Mouse (Mus musculus) midbrain, embryonic 15.5 days (tissue): ENCODE data around the gene Fam208a. TPM values are rescaled to one million over a fixed set of nuclear protein-coding genes. Genes with fewer than 3 reads are reported as not detected.

ENCODE experiments used
- ATAC-seq: fragments of 200-750 bp; cut with Nextera tagmentation; replicated peaks from 2 replicates; pipeline ENCODE4 v1.8.0; 2017; ENCODE audit warnings: moderate TSS enrichment
- H3K27ac ChIP-seq: fragments of 300-500 bp; sonication (generic); 2 replicates; pipeline ENCODE4 v1.5.1; 2015; ENCODE audit warnings: mild to moderate bottlenecking, inconsistent platforms
- H3K27me3 ChIP-seq: fragments of 300-500 bp; sonication (generic); replicated peaks from 2 replicates; pipeline ENCODE4 v1.6.1; 2015; ENCODE audit warnings: inconsistent platforms
- H3K36me3 ChIP-seq: fragments of 300-500 bp; sonication (generic); replicated peaks from 2 replicates; pipeline ENCODE4 v1.6.1; 2015; ENCODE audit warnings: inconsistent platforms
- H3K4me1 ChIP-seq: fragments of 300-500 bp; sonication (generic); 2 replicates; pipeline ENCODE4 v1.6.1; 2015; ENCODE audit warnings: inconsistent platforms
- H3K4me2 ChIP-seq: fragments of 300-500 bp; sonication (generic); 2 replicates; pipeline ENCODE4 v1.6.1; 2015; ENCODE audit warnings: inconsistent platforms, mild to moderate bottlenecking, moderate library complexity
- H3K4me3 ChIP-seq: fragments of 300-500 bp; sonication (generic); 2 replicates; pipeline ENCODE4 v1.5.1; 2015; ENCODE audit warnings: mild to moderate bottlenecking, inconsistent platforms
- H3K9ac ChIP-seq: fragments of 300-500 bp; sonication (generic); 2 replicates; pipeline ENCODE4 v1.6.1; 2015; ENCODE audit warnings: mild to moderate bottlenecking, inconsistent platforms
- H3K9me3 ChIP-seq: fragments of 300-500 bp; sonication (generic); 2 replicates; pipeline ENCODE4 v1.6.1; 2016; ENCODE audit warnings: inconsistent platforms
- WGBS: fragments of 180-500 bp; shearing (Covaris S2); methylation state at CpG from one replicate; pipeline ENCODE4 v1.1.7; 2015; ENCODE audit warnings: mixed read lengths; 5-methylcytosine and 5-hydroxymethylcytosine counted together
- polyA plus RNA-seq: library from polyadenylated mRNA; unstranded; fragments of >200 nt; fragmentation: Nextera tagmentation; extraction: Ambion mirVana; gene quantifications from 2 replicates; pipeline ENCODE4 v1.2.1, GENCODE M21; 2015

Gene Fam208a
- 16.7 and 18.6 TPM in 2 replicates for polyA plus RNA-seq

DNA sequence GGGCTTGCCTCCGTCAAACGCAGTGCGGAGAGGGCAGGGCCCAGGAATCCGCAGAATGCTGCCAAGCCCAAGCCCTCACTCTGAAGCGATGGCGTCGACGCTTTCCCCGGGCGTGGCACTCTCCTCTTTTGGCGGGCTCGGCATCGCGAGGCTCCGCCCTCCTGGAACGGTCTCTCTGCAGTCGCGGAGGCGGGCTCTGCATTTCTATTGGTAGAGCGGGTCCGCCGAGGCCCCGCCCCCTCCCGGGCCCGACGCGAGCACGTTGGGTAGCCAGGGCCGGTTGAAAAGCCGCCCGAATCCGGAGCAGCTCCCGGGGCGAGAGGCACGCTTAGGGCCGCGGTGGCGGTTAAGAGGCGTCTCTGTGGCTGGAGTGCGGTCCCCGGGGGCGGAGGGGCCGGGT, at the start of gene Fam208a:
TSS of gene Fam208a (plus strand) at position 262 of the 400 bp plus-strand sequence.
- Histone ChIP-seq H3K27me3 (no peaks in the 10 kb centered on the region), H3K4me1 (peaks cover 8% of the 10 kb centered on the region), H3K9ac (peak within 1 kb of the TSS; percentile 74), H3K36me3 (peaks cover 4% of the 10 kb centered on the region), H3K4me3 (peak within 1 kb of the TSS; percentile 79), H3K4me2 (peak within 1 kb of the TSS; percentile 84), H3K27ac (peak within 1 kb of the TSS; percentile 100), H3K9me3 (0 out of 2 replicates have a peak, but pooled peaks cover 3% of the 10 kb centered on the region)
- 1% methylated on average over 43 of the region's 43 CpGs for WGBS
- peak; percentile 98 for ATAC-seq

DNA sequence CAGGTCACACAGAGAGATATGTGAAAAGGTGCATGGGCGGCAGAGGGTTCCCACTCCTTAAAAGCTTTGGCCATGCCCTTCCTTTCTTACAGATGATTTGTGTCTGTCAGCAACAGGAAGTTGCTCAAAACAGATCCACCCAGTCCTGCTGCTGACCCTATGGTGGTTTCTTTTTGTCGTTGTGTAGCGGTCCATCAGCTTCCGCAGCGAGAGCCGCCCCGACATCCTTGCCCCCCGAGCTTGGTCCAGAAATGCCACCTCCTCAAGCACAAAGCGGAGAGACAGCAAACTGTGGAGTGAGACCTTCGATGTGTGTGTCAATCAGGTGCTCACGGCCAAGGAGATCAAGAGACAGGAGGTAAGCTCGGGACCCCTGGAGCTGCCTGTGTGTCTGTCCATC, 49.2 kb upstream of the Fam208a start:
- 84% methylated on average over 12 of the region's 12 CpGs for WGBS
- Histone ChIP-seq H3K36me3 (no peaks in the 10 kb centered on the region), H3K9me3 (no peaks in the 10 kb centered on the region), H3K9ac (no peak overlapping the region), H3K4me1 (no peaks in the 10 kb centered on the region), H3K4me3 (no peak overlapping the region), H3K27me3 (no peaks in the 10 kb centered on the region), H3K4me2 (no peak overlapping the region), H3K27ac (no peak overlapping the region)
- ATAC-seq, result no peak

DNA sequence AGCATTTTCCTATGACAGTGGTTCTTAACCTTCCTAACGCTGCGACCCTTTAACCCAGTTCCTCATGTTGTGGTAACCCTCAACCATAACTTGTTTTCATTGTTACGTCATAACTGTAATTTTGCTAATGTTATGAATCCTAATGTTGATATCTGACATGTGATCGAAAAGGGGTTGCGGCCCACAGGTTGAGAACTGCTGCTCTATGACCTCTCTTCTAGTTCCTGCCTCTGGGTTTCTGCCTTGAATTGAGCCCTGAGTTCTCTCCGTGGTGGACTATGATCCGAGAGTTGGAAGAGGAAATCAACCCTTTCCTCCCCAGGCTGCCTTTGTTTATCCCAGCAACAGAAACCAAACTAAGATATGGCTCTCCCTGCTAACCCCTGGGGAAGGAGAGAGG, 47.2 kb upstream of the Fam208a start:
- no peak overlapping the region for H3K27ac ChIP-seq
- no peak overlapping the region for H3K9ac ChIP-seq
- H3K36me3 ChIP-seq, result no peaks in the 10 kb centered on the region
- WGBS, result 89% methylated on average over 7 of the region's 7 CpGs
- no peaks in the 10 kb centered on the region for H3K4me1 ChIP-seq
- H3K4me3 ChIP-seq, result no peak overlapping the region
- no peaks in the 10 kb centered on the region for H3K27me3 ChIP-seq
- no peak overlapping the region for H3K4me2 ChIP-seq
- no peaks in the 10 kb centered on the region for H3K9me3 ChIP-seq
- ATAC-seq, result no peak

DNA sequence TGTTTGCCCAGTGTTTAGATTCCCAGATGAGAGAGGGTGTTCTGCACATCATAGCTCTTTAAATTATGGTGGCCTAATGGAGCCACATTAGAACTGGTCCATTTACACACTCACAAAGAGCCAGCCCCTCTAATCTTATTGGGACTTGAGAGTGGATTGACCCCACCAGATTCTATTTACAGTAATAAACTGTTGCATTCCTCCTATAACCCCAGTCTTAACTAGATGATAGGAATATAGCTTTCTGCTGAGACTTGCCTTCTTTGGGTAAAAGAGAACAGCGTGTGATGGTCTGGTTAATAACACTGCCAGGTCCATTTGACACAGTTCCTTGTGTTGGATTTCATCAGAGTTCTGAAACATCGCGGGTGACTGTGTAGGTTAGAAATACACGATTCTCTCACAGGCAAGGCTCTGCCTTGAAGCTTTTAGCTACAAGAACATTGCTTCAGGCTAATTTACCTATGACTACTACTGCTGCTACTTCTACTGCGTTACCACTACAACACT, 45.3 kb upstream of the Fam208a start:
- no peak overlapping the region for H3K4me2 ChIP-seq
- H3K9ac ChIP-seq, result no peak overlapping the region
- H3K4me3 ChIP-seq, result no peak overlapping the region
- no peaks in the 10 kb centered on the region for H3K4me1 ChIP-seq
- no peak overlapping the region for H3K27ac ChIP-seq
- no peaks in the 10 kb centered on the region for H3K9me3 ChIP-seq
- no peak for ATAC-seq
- WGBS, result 89% methylated on average over 5 of the region's 5 CpGs
- H3K27me3 ChIP-seq, result no peaks in the 10 kb centered on the region
- no peaks in the 10 kb centered on the region for H3K36me3 ChIP-seq

DNA sequence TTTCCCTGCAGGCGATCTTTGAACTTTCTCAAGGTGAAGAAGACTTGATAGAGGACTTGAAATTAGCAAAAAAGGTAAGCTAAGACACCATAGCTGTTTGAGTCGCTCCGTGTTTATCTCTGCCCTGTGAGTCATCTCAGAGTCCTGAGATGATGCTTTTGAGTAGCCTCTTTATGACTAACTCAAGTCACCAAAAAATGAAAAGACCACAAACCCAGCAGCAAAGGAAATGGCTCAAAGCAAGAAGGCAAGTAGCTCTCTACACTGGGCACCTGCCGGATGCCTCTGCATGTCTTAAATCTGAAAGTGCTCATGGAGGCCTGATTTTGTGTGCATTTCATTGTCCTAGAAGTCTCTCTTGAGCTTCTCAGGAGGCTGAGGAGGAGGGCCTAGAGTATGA, 44.5 kb upstream of the Fam208a start:
- 92% methylated on average over 4 of the region's 4 CpGs for WGBS
- no peak overlapping the region for H3K27ac ChIP-seq

DNA sequence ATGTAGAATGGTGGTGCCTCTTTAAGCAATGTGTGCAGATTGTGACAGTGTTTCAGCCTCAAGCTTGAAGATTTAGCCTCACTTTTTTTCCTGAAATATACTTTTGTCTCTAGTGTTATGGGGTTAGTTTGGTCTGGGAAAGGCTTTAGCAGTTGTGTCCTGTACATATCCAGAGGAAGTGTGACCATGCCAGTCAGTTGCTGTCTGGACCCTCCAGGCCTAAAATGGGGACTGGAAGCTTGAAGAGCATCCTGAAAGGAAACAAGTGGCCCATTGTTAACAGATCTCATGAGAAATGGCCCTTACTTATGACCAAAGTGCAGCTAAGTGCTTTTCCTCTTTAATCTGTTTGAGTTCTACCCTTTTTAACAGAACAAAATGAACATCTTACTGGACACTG, 40.0 kb upstream of the Fam208a start:
- Histone ChIP-seq H3K9ac (no peak overlapping the region), H3K4me1 (no peaks in the 10 kb centered on the region), H3K27me3 (no peaks in the 10 kb centered on the region), H3K36me3 (no peaks in the 10 kb centered on the region), H3K4me2 (no peak overlapping the region), H3K9me3 (no peaks in the 10 kb centered on the region), H3K27ac (no peak overlapping the region), H3K4me3 (no peak overlapping the region)
- ATAC-seq, result no peak

More for the DNA sequence above, 44.5 kb upstream of the Fam208a start:
- Histone ChIP-seq H3K4me3 (no peak overlapping the region), H3K36me3 (no peaks in the 10 kb centered on the region), H3K4me1 (no peaks in the 10 kb centered on the region), H3K4me2 (no peak overlapping the region), H3K9ac (no peak overlapping the region), H3K27me3 (no peaks in the 10 kb centered on the region), H3K9me3 (no peaks in the 10 kb centered on the region)
- ATAC-seq, result no peak

DNA sequence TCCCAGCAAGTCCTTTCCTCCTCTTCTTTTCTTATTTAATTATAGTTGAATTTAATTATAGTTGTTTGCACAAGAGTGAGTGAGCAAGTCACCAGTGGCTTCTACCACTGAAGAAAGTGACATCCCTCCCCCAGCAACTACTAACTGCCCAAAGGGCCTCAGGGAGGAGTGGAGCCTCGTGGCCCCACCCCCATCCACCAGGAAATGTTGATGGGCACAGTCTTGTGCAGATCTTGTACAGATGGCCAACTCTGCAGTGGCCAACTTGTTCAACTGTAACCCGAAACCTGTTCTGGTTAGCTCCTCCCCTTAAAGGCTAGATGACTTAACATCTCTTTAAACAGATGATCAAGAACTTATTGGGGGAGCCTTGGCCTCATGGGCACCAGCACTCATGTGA, 38.9 kb upstream of the Fam208a start:
- Histone ChIP-seq H3K36me3 (no peaks in the 10 kb centered on the region), H3K9me3 (no peaks in the 10 kb centered on the region), H3K9ac (no peak overlapping the region), H3K4me3 (no peak overlapping the region), H3K4me2 (no peak overlapping the region), H3K27me3 (no peaks in the 10 kb centered on the region), H3K4me1 (no peaks in the 10 kb centered on the region), H3K27ac (no peak overlapping the region)
- ATAC-seq, result no peak
- WGBS, result 79% methylated on average over 2 of the region's 2 CpGs

DNA sequence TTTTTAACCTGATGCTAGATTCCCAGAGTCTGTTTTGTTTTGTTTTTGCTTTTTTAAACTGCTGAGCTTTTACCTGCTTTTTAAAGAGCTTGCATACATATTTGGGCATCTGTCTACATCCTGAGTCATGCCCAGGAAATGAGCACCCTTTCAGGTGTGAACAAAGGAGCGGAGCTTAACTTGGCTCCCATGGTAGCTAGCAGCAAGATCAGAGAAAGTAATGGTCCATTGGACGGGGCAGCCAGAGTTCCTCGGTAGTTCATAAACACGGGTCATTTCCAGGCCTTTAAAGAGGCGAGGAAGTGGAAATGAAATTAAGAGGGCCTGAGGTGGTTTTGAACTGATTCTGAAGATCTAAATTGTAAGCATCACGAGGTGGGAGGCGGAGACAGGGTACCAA, 38.0 kb upstream of the Fam208a start:
- no peak for ATAC-seq
- H3K9ac ChIP-seq, result no peak overlapping the region
- no peak overlapping the region for H3K27ac ChIP-seq
- no peak overlapping the region for H3K4me3 ChIP-seq
- 42% methylated on average over 7 of the region's 7 CpGs for WGBS
- no peaks in the 10 kb centered on the region for H3K27me3 ChIP-seq
- no peaks in the 10 kb centered on the region for H3K9me3 ChIP-seq
- no peaks in the 10 kb centered on the region for H3K4me1 ChIP-seq
- H3K36me3 ChIP-seq, result no peaks in the 10 kb centered on the region
- H3K4me2 ChIP-seq, result no peak overlapping the region

DNA sequence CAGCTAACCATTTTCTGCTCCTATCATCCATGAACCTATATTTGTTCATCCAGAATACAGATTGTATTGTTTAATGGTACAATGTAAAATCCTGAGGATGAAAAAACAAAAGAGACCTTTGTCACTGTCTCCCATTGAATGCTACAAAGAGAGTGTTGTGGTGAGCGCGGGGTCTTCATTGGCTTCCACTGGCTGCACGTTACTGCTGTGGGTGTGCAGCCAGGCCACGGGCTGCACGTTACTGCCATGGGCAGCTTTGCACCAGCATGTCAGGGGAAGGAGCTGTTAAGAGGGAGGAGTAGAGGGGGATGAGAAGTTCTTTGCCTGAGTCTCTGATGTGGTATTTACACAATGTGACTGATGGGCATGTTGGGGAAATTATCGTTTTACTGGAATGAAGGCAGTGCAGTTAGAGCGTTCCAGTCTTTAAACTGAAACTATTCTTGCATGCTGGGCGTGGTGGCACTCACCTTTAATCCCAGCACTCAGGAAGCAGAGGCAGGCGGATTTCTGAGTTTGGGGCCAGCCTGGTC, 36.8 kb upstream of the Fam208a start:
- Histone ChIP-seq H3K27me3 (no peaks in the 10 kb centered on the region), H3K4me1 (no peaks in the 10 kb centered on the region), H3K4me2 (no peak overlapping the region), H3K9me3 (no peaks in the 10 kb centered on the region), H3K27ac (no peak overlapping the region), H3K9ac (no peak overlapping the region), H3K4me3 (no peak overlapping the region), H3K36me3 (no peaks in the 10 kb centered on the region)
- ATAC-seq, result no peak
- WGBS, result 80% methylated on average over 9 of the region's 9 CpGs

DNA sequence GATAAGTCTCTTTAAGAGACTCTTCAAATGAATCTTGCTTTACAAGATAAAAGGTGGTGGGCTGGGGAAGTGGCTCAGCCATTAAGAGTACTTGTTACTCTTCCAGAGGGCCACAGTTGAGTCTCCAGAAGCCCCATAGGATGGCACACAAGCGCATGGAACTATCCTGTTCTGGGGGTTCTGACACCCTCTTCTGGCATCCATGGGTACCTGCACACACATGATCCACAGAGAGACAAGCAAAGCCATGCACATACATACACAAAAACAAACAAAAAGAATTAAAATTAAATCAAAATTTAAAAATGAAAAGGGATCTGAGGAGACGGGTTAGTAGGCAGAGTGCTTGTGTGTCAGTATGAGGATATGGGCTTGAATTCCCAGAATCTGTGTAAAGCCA, 36.0 kb upstream of the Fam208a start:
- no peak for ATAC-seq
- 93% methylated on average over 2 of the region's 2 CpGs for WGBS

DNA sequence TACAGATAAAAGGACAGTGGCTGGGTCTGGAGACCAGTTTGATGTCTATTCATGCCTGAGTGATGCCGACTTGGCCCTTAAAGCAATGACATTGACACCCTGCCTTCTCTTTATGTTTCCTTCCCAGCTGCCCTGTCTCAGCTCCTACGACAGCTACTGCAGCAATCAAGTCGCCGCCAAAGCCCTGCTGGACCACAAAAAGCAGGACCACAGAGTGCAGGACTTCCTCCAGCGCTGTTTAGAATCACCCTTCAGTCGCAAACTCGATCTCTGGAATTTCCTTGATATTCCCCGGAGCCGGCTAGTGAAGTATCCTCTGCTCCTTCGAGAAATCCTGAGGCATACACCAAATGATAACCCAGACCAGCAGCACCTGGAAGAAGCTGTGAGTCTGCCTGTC, 34.8 kb upstream of the Fam208a start:
- no peaks in the 10 kb centered on the region for H3K9me3 ChIP-seq
- 78% methylated on average over 10 of the region's 10 CpGs for WGBS
- no peak overlapping the region for H3K9ac ChIP-seq

More for the DNA sequence above, 36.0 kb upstream of the Fam208a start:
- Histone ChIP-seq H3K4me3 (no peak overlapping the region), H3K9me3 (no peaks in the 10 kb centered on the region), H3K4me1 (no peaks in the 10 kb centered on the region), H3K36me3 (no peaks in the 10 kb centered on the region), H3K27me3 (no peaks in the 10 kb centered on the region), H3K9ac (no peak overlapping the region), H3K4me2 (no peak overlapping the region), H3K27ac (no peak overlapping the region)

DNA sequence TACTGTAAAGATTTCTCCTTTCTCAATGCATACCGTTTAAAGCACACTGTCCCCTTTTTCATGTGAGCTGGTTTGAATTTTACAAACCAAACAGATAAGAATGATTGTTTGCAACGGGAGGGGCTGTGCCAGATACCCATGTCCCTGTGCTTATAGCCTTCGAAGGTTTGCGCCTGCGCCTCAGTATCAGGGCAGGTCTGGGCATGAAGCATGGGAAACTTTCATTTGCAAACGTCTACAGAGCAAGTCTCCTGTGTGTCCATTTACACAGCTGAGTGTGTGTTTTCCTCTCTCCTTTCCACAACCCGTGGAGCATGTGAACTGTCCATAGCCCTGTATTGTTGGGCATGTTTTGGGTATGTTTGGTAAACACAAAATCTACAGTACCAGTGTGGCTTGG, 32.2 kb upstream of the Fam208a start:
- H3K4me1 ChIP-seq, result no peaks in the 10 kb centered on the region
- no peak overlapping the region for H3K4me2 ChIP-seq
- H3K27ac ChIP-seq, result no peak overlapping the region
- 84% methylated on average over 7 of the region's 7 CpGs for WGBS
- no peak for ATAC-seq
- no peaks in the 10 kb centered on the region for H3K27me3 ChIP-seq
- H3K9ac ChIP-seq, result no peak overlapping the region
- no peaks in the 10 kb centered on the region for H3K36me3 ChIP-seq
- H3K9me3 ChIP-seq, result no peaks in the 10 kb centered on the region
- H3K4me3 ChIP-seq, result no peak overlapping the region

More for the DNA sequence above, 34.8 kb upstream of the Fam208a start:
- H3K27ac ChIP-seq, result no peak overlapping the region
- H3K4me1 ChIP-seq, result no peaks in the 10 kb centered on the region
- no peak overlapping the region for H3K4me2 ChIP-seq
- no peak overlapping the region for H3K4me3 ChIP-seq
- no peaks in the 10 kb centered on the region for H3K27me3 ChIP-seq
- ATAC-seq, result no peak
- no peaks in the 10 kb centered on the region for H3K36me3 ChIP-seq

DNA sequence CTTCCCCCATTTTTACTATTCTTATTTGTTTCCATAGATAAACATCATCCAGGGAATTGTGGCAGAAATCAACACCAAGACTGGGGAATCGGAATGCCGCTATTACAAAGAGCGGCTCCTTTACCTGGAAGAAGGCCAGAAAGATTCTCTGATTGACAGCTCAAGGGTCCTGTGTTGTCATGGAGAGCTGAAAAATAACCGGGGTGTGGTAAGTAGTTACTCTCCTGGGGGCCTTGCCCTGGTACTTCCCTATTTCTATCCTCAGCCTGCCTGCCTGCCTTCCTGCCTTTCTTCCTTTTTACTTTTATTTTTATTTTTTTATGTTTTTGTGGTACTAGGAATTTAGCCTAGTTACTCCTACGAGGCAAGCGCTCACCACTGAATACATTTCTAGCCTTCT, 31.1 kb upstream of the Fam208a start:
- Histone ChIP-seq H3K9ac (no peak overlapping the region), H3K9me3 (no peaks in the 10 kb centered on the region), H3K27me3 (no peaks in the 10 kb centered on the region), H3K4me3 (no peak overlapping the region), H3K27ac (no peak overlapping the region), H3K4me1 (no peaks in the 10 kb centered on the region), H3K4me2 (no peak overlapping the region), H3K36me3 (no peaks in the 10 kb centered on the region)
- WGBS, result 72% methylated on average over 6 of the region's 6 CpGs
- ATAC-seq, result no peak
